Mouse (Mus musculus) thymus, adult 2 months (tissue): ENCODE measurements around the gene Rab8a. TPM values are rescaled to one million over a fixed set of nuclear protein-coding genes. Genes with fewer than 3 reads are reported as not detected.
"Not testable (repeated sequence)": the region's sequence is repeated elsewhere in the genome, so short reads cannot be mapped to it uniquely, and the experiment has no call there.

Experiments used
- DNase-seq: peaks from one replicate; pipeline ENCODE4 v3.0.0; 2021
- H3K27ac ChIP-seq: fragments of 200-500 bp; 2 replicates; pipeline ENCODE4 v1.5.1; 2012; ENCODE audit warnings: low read length, control low read depth; ENCODE audit not compliant: control insufficient read depth, insufficient read depth
- H3K27me3 ChIP-seq: fragments of 200-500 bp; 2 replicates; pipeline ENCODE4 v1.6.1; 2012; ENCODE audit warnings: mild to moderate bottlenecking, low read length, moderate library complexity, mixed read lengths; ENCODE audit not compliant: control insufficient read depth, insufficient read depth
- H3K36me3 ChIP-seq: fragments of 200-500 bp; 2 replicates; pipeline ENCODE4 v1.6.1; 2012; ENCODE audit warnings: mild to moderate bottlenecking, low read length, moderate library complexity; ENCODE audit not compliant: control insufficient read depth, insufficient read depth
- H3K4me1 ChIP-seq: fragments of 200-500 bp; replicated peaks from 2 replicates; pipeline ENCODE4 v1.6.1; 2012; ENCODE audit warnings: low read length; ENCODE audit not compliant: control insufficient read depth, insufficient read depth
- H3K4me3 ChIP-seq: fragments of 200-500 bp; 2 replicates; pipeline ENCODE4 v1.5.1; 2012; ENCODE audit warnings: mild to moderate bottlenecking, low read length, control low read depth, moderate library complexity; ENCODE audit not compliant: control insufficient read depth, insufficient read depth
- CTCF ChIP-seq: fragments of 200-500 bp; IDR thresholded peaks from 2 replicates; pipeline ENCODE4 v1.5.1; 2012; ENCODE audit warnings: mild to moderate bottlenecking, control low read depth, low read length, moderate library complexity, borderline replicate concordance; ENCODE audit not compliant: control insufficient read depth, poor library complexity, insufficient read depth; ENCODE audit errors: extremely low read depth
- POLR2A ChIP-seq: fragments of 200-500 bp; IDR thresholded peaks from 2 replicates; pipeline ENCODE4 v1.6.1; 2012; ENCODE audit warnings: mild to moderate bottlenecking, low read length, control low read depth, moderate library complexity; ENCODE audit not compliant: control insufficient read depth, poor library complexity, insufficient read depth; ENCODE audit errors: extremely low read depth
- WGBS: fragments of 180-500 bp; shearing (Covaris S2); methylation state at CpG from one replicate; pipeline ENCODE4 v1.1.7; 2018; 5-methylcytosine and 5-hydroxymethylcytosine counted together
- polyA plus RNA-seq: library from polyadenylated mRNA; depleted of rRNA; stranded (reverse); fragments of >200 nt; gene quantifications from 2 replicates; pipeline ENCODE4 v1.2.3, GENCODE M21; 2012; rRNA removed

Gene Rab8a
- polyA plus RNA-seq = 95.8 and 112 TPM in 2 replicates

DNA sequence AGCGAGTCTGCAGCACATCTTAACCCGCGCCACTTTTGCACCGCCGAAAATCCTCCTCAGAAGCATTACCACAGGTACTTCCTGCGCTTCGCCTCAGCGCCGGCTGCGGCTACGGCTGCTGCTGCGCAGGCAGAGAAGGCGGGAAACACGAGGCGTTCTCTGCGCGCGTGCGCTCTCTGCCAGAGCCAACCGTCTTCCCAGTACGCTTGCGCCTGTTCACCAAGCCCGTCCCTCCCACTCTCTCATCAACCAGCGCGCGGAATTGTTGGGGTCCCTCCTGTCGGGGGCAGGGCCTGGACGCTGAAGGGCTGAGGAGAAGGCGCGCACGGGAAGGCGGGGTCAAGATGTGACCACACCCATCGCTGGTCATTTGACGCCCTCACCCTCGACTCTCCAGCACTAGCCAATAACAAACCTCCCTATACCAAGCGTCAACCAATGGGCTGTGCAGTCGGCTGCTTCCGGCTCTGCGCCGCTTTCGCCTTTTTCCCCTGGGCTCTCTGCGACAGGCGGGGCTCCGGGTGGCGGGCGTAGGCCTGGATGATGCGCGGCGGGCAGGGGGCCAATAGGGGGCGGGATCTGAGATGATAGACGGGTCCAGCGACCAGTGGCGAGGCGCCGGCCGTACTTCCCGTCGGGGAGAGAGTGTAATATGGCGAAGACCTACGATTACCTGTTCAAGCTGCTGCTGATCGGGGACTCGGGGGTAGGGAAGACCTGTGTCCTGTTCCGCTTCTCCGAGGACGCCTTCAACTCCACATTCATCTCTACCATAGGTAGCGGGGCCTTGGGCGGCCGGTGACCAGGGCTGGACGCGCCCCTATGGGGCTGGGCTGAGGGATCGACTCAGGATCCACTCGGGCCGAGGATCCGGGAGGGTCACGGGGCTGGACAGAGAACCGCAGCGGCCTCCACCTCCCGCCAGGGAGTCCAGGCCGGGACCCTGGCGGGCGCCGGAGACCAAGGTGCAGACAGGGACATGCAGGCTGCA, at the start of gene Rab8a:
TSS of gene Rab8a (plus strand) at position 494 of the 991 bp plus-strand sequence.
- peak; percentile 99 for DNase-seq
- Histone ChIP-seq H3K4me1 (peaks cover 15% of the 10 kb centered on the region), H3K36me3 (no peaks in the 10 kb centered on the region), H3K4me3 (peak within 1 kb of the TSS; percentile 83), H3K27me3 (no peaks in the 10 kb centered on the region), H3K27ac (peak within 1 kb of the TSS; percentile 90)
- TF ChIP-seq POLR2A = peak; percentile 87
- TF ChIP-seq CTCF = peak; percentile 52
- WGBS = under 1% methylated on average over 82 of the region's 82 CpGs

DNA sequence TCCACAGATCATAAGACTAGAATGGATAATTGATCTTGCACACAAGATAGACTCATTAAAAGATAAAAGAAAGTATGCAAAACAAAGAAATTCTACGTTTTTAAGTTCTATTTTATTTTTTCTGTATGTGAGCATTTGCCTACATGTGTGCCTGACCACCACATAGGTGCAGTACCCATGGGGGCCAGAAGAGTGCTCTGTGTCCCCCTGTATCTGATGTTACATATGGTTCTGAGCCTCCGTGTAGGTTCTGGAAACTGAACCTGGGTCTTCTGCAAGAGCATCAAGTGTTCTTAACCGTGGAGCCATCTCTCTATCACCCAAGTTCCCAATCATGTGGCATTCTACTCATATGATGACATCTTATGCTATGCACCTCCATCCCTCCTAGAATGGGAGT, 48.5 kb upstream of the Rab8a start:
- H3K27ac ChIP-seq = no peak overlapping the region
- no peak for TF ChIP-seq POLR2A
- TF ChIP-seq CTCF = no peak

DNA sequence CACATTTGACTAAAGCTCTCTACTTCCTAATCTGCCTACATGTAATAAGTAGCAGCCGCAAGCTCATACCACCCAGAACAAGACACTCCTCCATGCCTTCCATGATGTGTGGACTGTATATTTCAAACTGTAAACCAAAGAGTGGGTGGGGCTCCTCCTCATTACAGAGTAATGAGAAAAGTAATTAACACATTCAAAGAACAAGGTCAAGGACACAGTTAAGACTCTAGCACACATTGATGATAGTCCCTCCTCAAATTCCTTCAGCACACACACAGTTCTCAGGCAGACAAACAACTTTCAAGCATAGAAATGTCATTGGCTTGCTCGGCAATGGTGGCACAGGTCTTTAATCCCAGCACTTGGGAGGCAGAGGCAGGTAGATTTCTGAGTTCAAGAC, 45.8 kb upstream of the Rab8a start:
- Histone ChIP-seq H3K4me1 (no peaks in the 10 kb centered on the region), H3K27ac (no peak overlapping the region), H3K27me3 (no peaks in the 10 kb centered on the region), H3K4me3 (no peak overlapping the region), H3K36me3 (no peaks in the 10 kb centered on the region)
- DNase-seq = no peak
- TF ChIP-seq POLR2A (no peak), CTCF (no peak)
- WGBS = 96% methylated on average over 2 of the region's 2 CpGs

More for the DNA sequence above, 48.5 kb upstream of the Rab8a start:
- peak; percentile 12 for DNase-seq
- no peaks in the 10 kb centered on the region for H3K4me1 ChIP-seq
- H3K27me3 ChIP-seq = no peaks in the 10 kb centered on the region
- no peak overlapping the region for H3K4me3 ChIP-seq
- H3K36me3 ChIP-seq = no peaks in the 10 kb centered on the region
- 93% methylated on average over 3 of the region's 3 CpGs for WGBS

DNA sequence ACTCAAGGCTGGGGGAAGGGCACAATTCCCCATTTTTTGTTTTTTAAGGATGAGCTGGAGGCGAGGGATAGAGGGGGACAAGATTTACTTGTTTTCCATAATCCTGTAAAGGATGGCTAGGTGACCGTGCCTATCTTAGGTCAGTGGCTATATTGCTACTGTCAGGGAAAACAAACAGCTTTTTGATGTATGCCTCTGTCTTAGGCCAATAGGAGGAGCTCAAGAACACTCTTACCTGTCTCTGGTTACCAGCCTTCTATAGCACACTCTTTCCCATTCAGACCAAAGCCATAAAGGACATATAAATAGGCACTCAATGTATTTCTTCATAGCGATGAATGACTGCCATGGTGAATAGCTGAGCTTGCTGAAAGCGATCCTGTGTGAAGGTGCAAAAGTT, 42.4 kb upstream of the Rab8a start:
- no peak for DNase-seq
- no peak overlapping the region for H3K27ac ChIP-seq
- no peaks in the 10 kb centered on the region for H3K27me3 ChIP-seq
- H3K36me3 ChIP-seq = no peaks in the 10 kb centered on the region
- TF ChIP-seq CTCF = no peak
- no peak for TF ChIP-seq POLR2A
- H3K4me1 ChIP-seq = no peaks in the 10 kb centered on the region
- H3K4me3 ChIP-seq = no peak overlapping the region
- 66% methylated on average over 4 of the region's 4 CpGs for WGBS

- H3K27ac ChIP-seq, DNase-seq, H3K4me3 ChIP-seq, H3K36me3 ChIP-seq, H3K4me1 ChIP-seq, H3K27me3 ChIP-seq: not testable (repeated sequence)
- WGBS = 88% methylated on average over 3 of the region's 3 CpGs
Measured at GRCm38 (mm10) chr8:72121486-72121885, 39.5 kb upstream of the Rab8a start.

- H3K27ac ChIP-seq = no peak overlapping the region
- no peak for TF ChIP-seq POLR2A
- TF ChIP-seq CTCF = no peak
- no peak for DNase-seq
- no peaks in the 10 kb centered on the region for H3K36me3 ChIP-seq
- no peaks in the 10 kb centered on the region for H3K27me3 ChIP-seq
- no peak overlapping the region for H3K4me3 ChIP-seq
- no peaks in the 10 kb centered on the region for H3K4me1 ChIP-seq
- 94% methylated on average over 1 of the region's 1 CpGs for WGBS
Measured at GRCm38 (mm10) chr8:72121997-72122396, 39.0 kb upstream of the Rab8a start.
